Mouse (Mus musculus): ENCODE measurements around the gene 2810006K23Rik. TPM values are rescaled to one million over a fixed set of nuclear protein-coding genes. Genes with fewer than 3 reads are reported as not detected.
A peak's percentile ranks its signal among the peaks of the same experiment; 100 is the strongest.
"Not testable (repeated sequence)": the region's sequence is repeated elsewhere in the genome, so short reads cannot be mapped to it uniquely, and the experiment has no call there.

2810006K23Rik gene
- 27.8 and 30.2 TPM in 2 replicates for polyA plus RNA-seq (2016; fragmentation: Nextera tagmentation; extraction: Ambion mirVana)

DNA sequence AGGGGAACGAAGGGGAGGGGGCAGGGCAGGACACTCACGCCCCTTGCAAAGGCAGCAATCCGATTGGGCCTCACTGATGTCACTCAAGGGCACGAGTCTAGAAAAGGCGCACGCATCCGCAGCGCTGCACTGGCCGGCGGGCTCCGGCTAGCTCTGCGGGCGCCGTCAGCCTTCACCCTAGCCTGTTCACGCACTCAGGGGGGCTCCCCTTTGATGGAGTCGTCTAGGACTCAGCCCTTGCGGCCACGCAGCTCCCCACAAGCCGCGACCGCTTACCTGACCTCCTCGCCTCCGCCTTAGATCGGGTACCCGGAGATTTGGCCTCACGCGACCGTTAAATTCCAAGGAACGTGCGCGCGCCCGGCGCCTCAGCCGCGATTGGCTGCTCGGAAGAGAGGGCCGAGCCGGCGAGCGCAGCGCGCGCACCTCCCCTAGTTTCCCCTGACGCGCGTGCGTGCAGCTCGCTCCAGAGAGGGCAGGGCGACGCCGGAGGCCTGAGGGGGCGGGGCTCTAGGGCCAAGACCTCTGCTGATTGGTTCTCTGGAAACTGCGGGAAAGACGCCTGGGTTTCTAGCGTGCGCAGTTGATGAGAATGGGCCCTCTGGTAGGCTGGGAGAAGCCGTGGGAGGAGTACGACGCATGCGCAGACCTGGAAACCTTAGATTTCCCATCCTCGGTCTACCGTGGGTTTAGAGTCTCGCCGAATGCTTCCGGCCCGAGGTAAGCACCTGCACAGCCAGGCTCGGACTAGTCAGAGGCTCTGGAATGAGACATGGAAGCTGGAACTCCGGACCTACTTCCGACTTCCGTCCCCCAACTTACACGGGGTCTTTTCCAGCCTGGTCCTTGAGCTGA is at the start of gene 2810006K23Rik, which contains the start of gene Mphosph9:
Gene 2810006K23Rik, plus strand, starts transcription at position 580 of the 855 bp plus-strand sequence.
Gene Mphosph9, minus strand, starts transcription at position 463 of the 855 bp plus-strand sequence.
- peak; percentile 100 for DNase-seq (ENCODE audit: low spot score)
- peak within 1 kb of the TSS; percentile 95 for H3K27ac ChIP-seq (replicated peaks)
- H3K9me3 ChIP-seq (replicated peaks): no peaks in the 10 kb centered on the region
- peaks cover 21% of the 10 kb centered on the region for H3K4me1 ChIP-seq
- H3K4me3 ChIP-seq: peak within 1 kb of the TSS; percentile 64
- no peaks in the 10 kb centered on the region for H3K27me3 ChIP-seq (ENCODE audit: low read depth, poor library complexity, severe bottlenecking)
- H3K36me3 ChIP-seq: peaks cover 21% of the 10 kb centered on the region
- WGBS: under 1% methylated on average over 72 of the region's 72 CpGs

DNA sequence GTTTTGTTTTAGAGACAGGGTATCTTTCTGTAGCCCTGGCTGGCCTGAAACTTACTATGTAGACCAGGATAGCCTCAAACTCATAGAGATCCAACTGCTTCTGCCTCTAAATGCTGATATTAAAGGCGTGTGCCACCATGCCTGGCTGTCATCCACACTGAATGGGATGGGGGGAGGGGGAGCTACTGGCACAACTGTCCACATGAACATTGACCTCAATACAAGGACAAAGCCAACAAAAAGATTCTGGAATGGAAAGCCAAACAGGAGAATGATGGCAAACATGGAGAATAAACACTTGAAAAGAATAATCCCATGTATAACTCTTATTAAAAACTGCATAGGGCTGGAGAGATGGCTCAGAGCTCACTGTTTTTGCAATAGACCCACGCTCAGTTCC is 45.0 kb upstream of the 2810006K23Rik start:
- 87% methylated on average over 2 of the region's 2 CpGs for WGBS
- 0 out of 2 replicates have a peak, but pooled peaks cover 2% of the 10 kb centered on the region for H3K9me3 ChIP-seq (replicated peaks)

DNA sequence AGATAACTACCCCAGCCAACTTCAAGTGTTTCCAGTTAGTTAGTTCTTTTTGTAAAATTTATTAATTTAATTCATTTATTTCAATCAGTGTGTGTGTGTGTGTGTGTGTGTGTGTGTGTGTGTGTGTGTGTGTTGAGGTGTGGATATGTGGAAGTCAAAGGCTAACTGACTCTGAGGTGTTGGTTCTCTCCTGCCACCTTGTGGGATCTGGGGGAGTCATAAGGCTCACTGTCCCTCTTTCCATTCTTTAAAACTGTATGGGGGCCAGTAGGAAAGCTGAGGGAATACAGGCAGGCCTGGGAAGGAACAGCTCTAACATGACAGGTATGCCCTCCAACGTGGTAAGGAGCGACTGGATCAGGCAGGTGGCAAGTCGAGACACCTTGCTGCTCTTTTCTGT is 43.6 kb upstream of the 2810006K23Rik start:
- H3K9me3 ChIP-seq (replicated peaks): 0 out of 2 replicates have a peak, but pooled peaks cover 8% of the 10 kb centered on the region
- no peaks in the 10 kb centered on the region for H3K4me1 ChIP-seq
- no peaks in the 10 kb centered on the region for H3K27me3 ChIP-seq (ENCODE audit: low read depth, poor library complexity, severe bottlenecking)
- WGBS: 77% methylated on average over 3 of the region's 3 CpGs
- DNase-seq (ENCODE audit: low spot score): no peak
- no peak overlapping the region for H3K4me3 ChIP-seq
- peaks cover 95% of the 10 kb centered on the region for H3K36me3 ChIP-seq
- no peak overlapping the region for H3K27ac ChIP-seq (replicated peaks)

More for the DNA sequence above, 45.0 kb upstream of the 2810006K23Rik start:
- no peak overlapping the region for H3K4me3 ChIP-seq
- no peaks in the 10 kb centered on the region for H3K4me1 ChIP-seq
- no peaks in the 10 kb centered on the region for H3K27me3 ChIP-seq (ENCODE audit: low read depth, poor library complexity, severe bottlenecking)
- peaks cover 95% of the 10 kb centered on the region for H3K36me3 ChIP-seq
- no peak overlapping the region for H3K27ac ChIP-seq (replicated peaks)
- no peak for DNase-seq (ENCODE audit: low spot score)

DNA sequence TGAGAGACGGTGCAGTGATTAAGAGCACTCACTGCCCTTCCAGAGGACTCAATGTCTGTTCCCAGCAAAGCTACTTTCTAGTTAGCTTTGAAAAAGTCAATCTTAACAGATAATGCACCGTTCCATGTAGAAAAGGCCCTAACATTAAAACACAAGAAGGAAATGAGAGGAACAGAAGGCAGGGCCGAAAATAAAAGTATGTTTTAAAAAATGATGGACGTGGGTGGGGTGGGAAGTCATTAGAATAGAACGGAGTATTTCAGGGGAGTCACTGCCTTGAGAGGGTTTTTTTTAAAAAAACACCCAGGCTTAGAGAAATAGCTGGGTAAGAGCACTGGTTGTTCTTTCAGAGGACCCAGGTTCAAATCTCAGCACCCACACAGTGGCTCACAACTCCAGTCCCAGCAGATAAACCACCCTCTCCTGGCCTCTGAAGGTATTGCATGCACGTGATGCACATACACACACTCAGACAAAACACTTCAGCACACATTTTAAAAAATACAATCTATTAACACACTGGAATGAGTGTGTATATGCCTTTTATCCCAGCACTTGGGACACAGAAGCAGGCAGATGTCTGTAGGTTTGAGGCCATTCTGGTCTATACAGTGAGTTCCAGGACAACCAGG is 40.2 kb upstream of the 2810006K23Rik start:
- DNase-seq (ENCODE audit: low spot score): no peak
- Histone ChIP-seq H3K9me3 (replicated peaks) (0 out of 2 replicates have a peak, but pooled peaks cover 8% of the 10 kb centered on the region), H3K4me3 (no peak overlapping the region), H3K27ac (replicated peaks) (no peak overlapping the region), H3K36me3 (peaks cover 95% of the 10 kb centered on the region), H3K4me1 (no peaks in the 10 kb centered on the region), H3K27me3 (ENCODE audit: low read depth, poor library complexity, severe bottlenecking) (no peaks in the 10 kb centered on the region)
- whole genome bisulfite sequencing: 96% methylated on average over 6 of the region's 6 CpGs

DNA sequence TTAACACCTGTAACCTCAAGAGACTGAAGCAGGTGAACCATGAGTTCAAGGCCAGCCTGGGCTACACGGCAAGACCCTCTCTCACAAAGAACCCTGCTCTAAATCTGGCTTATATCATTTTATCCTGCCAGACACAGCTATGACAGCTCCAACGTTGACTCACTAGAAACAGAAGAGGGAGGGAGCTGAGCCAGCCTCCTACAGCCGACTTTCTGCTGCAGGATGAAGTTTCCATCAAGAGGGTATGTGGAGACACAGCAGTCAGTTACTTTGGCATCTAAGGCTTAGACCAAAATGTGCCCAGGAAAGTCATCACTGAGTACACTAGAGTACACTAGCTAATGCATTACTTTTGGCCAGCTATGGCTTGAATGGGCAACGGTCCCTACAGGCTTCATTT is 37.7 kb upstream of the 2810006K23Rik start:
- 91% methylated on average over 4 of the region's 4 CpGs for WGBS
- no peak overlapping the region for H3K4me3 ChIP-seq
- H3K27ac ChIP-seq (replicated peaks): no peak overlapping the region
- no peaks in the 10 kb centered on the region for H3K27me3 ChIP-seq (ENCODE audit: low read depth, poor library complexity, severe bottlenecking)
- no peak for DNase-seq (ENCODE audit: low spot score)
- 0 out of 2 replicates have a peak, but pooled peaks cover 8% of the 10 kb centered on the region for H3K9me3 ChIP-seq (replicated peaks)
- H3K36me3 ChIP-seq: peaks cover 96% of the 10 kb centered on the region
- no peaks in the 10 kb centered on the region for H3K4me1 ChIP-seq

DNA sequence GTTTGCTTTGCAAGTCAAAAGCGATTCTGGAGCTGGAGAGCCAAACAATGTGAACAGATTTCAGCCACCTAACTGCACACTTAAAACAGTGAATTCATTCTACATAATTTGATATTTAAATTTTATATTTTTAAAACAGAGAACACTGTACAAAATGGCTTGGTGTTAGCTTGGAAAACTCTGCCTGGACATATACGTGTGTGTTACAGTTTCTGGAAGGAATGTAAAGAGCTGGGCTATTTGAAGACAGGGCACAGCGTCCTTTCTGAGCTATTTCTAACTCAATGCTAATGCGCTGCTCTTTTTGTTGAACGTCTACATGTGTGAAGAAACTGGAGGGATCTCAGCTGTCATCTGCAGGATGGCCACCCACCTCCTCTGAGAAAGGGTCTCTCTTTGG is 33.9 kb upstream of the 2810006K23Rik start:
- H3K36me3 ChIP-seq: peaks cover 96% of the 10 kb centered on the region

DNA sequence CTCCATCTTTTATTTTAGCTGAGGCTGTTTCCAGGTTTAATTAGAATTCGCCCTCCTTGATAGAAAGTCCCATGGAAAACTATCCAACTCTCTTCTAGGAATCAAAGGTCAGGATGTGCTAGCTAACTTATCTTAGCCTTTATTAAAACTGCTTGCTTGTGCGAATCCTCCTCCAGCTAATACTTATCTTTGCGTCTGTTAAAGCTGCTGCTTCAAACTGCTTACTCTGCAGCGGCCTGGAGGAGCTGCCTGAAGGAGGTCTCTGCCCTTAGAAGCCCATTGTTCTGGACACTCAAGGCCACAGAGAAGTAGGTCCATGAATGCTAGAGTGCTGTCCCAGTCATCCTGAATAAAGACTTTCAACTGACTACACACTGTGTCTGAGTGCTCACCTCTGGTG is 31.4 kb upstream of the 2810006K23Rik start:
- WGBS: 97% methylated on average over 4 of the region's 4 CpGs
- no peaks in the 10 kb centered on the region for H3K4me1 ChIP-seq
- H3K36me3 ChIP-seq: peaks cover 94% of the 10 kb centered on the region
- no peak for DNase-seq (ENCODE audit: low spot score)
- no peaks in the 10 kb centered on the region for H3K9me3 ChIP-seq (replicated peaks)
- H3K27me3 ChIP-seq (ENCODE audit: low read depth, poor library complexity, severe bottlenecking): no peaks in the 10 kb centered on the region
- no peak overlapping the region for H3K4me3 ChIP-seq
- no peak overlapping the region for H3K27ac ChIP-seq (replicated peaks)

More for the DNA sequence above, 33.9 kb upstream of the 2810006K23Rik start:
- Histone ChIP-seq H3K4me3 (no peak overlapping the region), H3K27me3 (ENCODE audit: low read depth, poor library complexity, severe bottlenecking) (no peaks in the 10 kb centered on the region), H3K4me1 (no peaks in the 10 kb centered on the region), H3K27ac (replicated peaks) (no peak overlapping the region), H3K9me3 (replicated peaks) (no peaks in the 10 kb centered on the region)
- DNase-seq (ENCODE audit: low spot score): no peak
- WGBS: 97% methylated on average over 5 of the region's 5 CpGs

DNA sequence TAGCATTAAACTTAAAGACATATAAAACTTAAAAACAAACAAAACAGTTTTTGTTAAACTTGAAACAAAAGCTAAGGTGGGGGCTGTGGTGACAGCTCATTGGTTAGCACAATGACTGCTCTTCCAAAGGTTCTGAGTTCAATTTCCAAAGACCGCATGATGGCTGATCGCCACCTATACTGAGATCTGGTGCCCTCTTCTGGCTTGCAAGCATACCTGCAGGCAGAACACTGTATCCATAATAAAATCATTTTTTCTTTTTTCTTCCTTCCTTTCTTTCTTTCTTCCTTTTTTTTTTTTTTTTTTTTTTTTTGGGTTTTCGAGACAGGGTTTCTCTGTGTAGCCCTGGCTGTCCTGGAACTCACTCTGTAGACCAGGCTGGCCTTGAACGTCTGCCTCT is 28.6 kb upstream of the 2810006K23Rik start:
- not testable (repeated sequence) for H3K4me1 ChIP-seq; H3K27me3 ChIP-seq (ENCODE audit: low read depth, poor library complexity, severe bottlenecking); H3K4me3 ChIP-seq; H3K9me3 ChIP-seq (replicated peaks); DNase-seq (ENCODE audit: low spot score); H3K27ac ChIP-seq (replicated peaks)
- peaks cover 87% of the 10 kb centered on the region for H3K36me3 ChIP-seq
- WGBS: 71% methylated on average over 4 of the region's 4 CpGs

DNA sequence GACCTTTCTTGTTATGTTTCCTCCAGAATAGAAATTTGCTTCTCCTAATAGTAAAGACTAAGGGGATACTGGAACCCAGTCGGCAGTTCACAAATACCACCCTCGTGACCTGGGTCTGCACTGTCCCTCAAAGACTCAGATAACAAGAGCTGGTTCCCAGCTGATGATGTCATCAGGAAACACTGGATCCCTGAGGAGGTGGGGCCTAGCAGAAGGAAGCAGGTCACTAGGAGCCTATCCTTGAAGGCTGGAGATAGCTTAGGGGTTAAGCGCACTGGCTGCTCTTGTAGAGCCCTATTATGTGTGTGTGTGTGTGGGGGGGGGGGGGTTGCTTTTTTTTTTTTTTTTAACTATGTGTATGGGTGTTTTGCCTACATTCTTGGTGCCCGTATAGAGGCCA is 27.8 kb upstream of the 2810006K23Rik start:
- 74% methylated on average over 4 of the region's 4 CpGs for WGBS
- Histone ChIP-seq H3K27me3 (ENCODE audit: low read depth, poor library complexity, severe bottlenecking) (no peaks in the 10 kb centered on the region), H3K9me3 (replicated peaks) (no peaks in the 10 kb centered on the region), H3K27ac (replicated peaks) (no peak overlapping the region), H3K4me3 (no peak overlapping the region), H3K36me3 (peaks cover 88% of the 10 kb centered on the region), H3K4me1 (no peaks in the 10 kb centered on the region)
- no peak for DNase-seq (ENCODE audit: low spot score)

DNA sequence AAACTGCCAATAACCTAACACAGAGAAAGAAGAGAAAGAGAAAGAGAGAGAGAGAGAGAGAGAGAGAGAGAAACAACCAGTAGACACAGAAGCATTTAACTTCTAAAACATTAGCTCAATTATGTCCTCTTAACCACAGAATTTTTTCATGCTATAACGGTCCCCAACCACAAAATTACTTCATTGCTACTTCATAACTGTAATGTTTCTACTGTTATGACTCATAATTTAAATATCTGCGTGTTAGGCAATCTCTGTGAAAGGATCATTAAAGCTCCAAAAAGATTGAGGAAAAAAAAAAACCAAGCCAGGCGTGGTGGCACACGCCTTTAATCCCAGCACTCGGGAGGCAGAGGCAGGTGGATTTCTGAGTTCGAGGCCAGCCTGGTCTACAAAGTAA is 25.0 kb upstream of the 2810006K23Rik start:
- DNase-seq (ENCODE audit: low spot score); H3K9me3 ChIP-seq (replicated peaks); H3K4me1 ChIP-seq; H3K4me3 ChIP-seq; H3K27ac ChIP-seq (replicated peaks): not testable (repeated sequence)
- H3K36me3 ChIP-seq: peaks cover 89% of the 10 kb centered on the region
- peaks cover 14% of the 10 kb centered on the region for H3K27me3 ChIP-seq (ENCODE audit: low read depth, poor library complexity, severe bottlenecking)
- 95% methylated on average over 6 of the region's 6 CpGs for WGBS

DNA sequence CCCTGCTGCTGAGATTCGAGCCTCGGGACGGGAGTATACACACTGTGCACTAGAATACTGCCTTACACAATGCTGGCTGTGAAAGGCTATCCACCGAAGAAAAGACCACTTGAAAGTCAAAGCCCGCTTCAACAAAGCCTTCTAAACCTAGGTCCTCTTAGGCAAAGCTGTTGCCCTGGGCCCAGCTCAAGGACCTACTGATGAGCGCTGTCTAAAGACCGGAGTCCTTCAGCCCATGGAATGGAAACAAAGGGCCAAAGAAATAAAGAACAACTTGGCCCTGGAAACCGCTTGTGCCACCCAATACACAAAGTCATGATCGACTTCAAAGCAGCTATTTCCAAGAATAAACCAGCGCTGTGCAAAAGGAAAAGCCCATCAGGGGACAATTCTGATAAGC is 18.7 kb upstream of the 2810006K23Rik start:
- WGBS: 77% methylated on average over 10 of the region's 10 CpGs
- DNase-seq (ENCODE audit: low spot score): no peak
- Histone ChIP-seq H3K27me3 (ENCODE audit: low read depth, poor library complexity, severe bottlenecking) (peaks cover 14% of the 10 kb centered on the region), H3K36me3 (peaks cover 98% of the 10 kb centered on the region), H3K27ac (replicated peaks) (no peak overlapping the region), H3K4me1 (no peaks in the 10 kb centered on the region), H3K4me3 (no peak overlapping the region), H3K9me3 (replicated peaks) (peaks cover 10% of the 10 kb centered on the region)

DNA sequence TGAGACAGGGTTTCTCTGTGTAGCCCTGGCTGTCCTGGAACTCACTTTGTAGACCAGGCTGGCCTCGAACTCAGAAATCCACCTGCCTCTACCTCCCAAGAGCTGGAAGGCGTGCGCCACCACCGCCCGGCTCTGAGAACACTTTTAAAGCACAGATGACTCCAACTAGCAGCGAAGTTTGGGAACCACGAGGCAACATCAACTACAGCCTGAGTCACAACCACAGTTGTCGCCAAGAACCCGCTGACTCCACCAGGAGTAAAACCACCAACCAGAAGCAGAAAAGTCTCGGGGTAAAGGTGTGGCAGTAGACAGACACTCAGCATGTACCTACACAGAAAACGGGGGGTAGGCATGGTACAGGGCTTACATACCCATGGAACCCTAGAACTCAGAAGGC is 17.8 kb upstream of the 2810006K23Rik start:
- Histone ChIP-seq H3K9me3 (replicated peaks) (peaks cover 10% of the 10 kb centered on the region), H3K36me3 (peaks cover 100% of the 10 kb centered on the region), H3K4me1 (no peaks in the 10 kb centered on the region), H3K27me3 (ENCODE audit: low read depth, poor library complexity, severe bottlenecking) (peaks cover 14% of the 10 kb centered on the region), H3K27ac (replicated peaks) (no peak overlapping the region), H3K4me3 (no peak overlapping the region)
- WGBS: 94% methylated on average over 11 of the region's 11 CpGs
- no peak for DNase-seq (ENCODE audit: low spot score)

DNA sequence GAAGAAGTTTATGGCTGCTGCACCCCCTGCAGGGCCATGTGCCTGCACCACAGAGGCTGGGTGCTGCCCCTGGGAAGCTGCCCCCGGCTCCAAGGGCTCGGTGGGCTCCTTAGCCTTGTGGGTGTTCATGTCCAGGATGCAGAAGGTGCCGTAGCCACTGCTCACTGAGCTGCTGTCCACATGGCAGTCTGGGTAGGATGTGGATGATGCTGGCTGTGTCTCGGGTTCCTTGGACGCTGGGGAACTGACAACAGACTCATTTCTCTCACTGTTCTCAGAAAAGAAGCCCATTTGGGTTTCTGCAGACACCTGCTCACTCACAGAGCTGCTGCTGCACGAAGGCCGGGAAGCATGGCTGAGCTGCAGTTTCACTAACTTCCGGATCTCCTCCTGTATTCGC is 12.4 kb upstream of the 2810006K23Rik start:
- Histone ChIP-seq H3K27me3 (ENCODE audit: low read depth, poor library complexity, severe bottlenecking) (no peaks in the 10 kb centered on the region; the same call in 1 of the 2 replicates), H3K4me1 (no peaks in the 10 kb centered on the region), H3K9me3 (replicated peaks) (peaks cover 10% of the 10 kb centered on the region), H3K4me3 (no peak overlapping the region), H3K36me3 (peaks cover 99% of the 10 kb centered on the region), H3K27ac (replicated peaks) (no peak overlapping the region)
- no peak for DNase-seq (ENCODE audit: low spot score)
- 94% methylated on average over 9 of the region's 9 CpGs for WGBS
